Mouse (Mus musculus): ENCODE results near the gene Mdm2.

DNA sequence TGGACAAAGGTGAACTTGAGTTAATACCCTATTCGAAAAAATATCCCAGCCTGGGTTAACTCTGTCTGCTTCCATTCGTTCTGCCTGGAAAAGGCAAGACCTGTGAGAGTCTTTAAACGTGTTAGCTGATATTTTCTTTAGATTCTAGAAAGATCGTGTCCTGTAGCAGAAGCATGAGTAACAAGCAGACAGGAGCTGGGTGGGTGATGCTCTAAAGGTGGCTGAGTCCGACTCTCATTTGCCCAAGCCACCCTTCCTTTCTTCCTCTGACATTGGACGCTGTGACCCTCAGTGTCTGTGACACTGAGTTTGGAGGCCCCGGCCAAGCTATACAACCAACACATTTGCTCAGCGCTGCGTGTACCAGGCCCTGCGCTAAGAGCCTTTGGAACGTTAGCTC is 65.7 kb downstream of the Mdm2 start:
- TF ChIP-seq CTCF (IDR thresholded peaks at IDR 0.05; ENCODE audit: borderline replicate concordance, insufficient read depth, low read length): no peak
- TF ChIP-seq POLR2A (IDR thresholded peaks at IDR 0.05; ENCODE audit: low read depth, low read length): no peak

Data from embryonic fibroblast, embryonic 13.5 days (primary cell).